Mouse (Mus musculus) gastrocnemius, postnatal 10 days (tissue): Measurements from ENCODE around the gene Fgd3. TPM values are rescaled to one million over a fixed set of nuclear protein-coding genes. Genes with fewer than 3 reads are reported as not detected.
A peak's percentile ranks its signal among the peaks of the same experiment; 100 is the strongest.

ENCODE experiments used
- DNase-seq: peaks from one replicate; pipeline ENCODE4 v3.0.0; 2021; ENCODE audit warnings: mixed read lengths
- total RNA-seq, 2 experiments: library from RNA; stranded (reverse); gene quantifications; 2 replicates each; pipeline ENCODE4 v1.2.3; 2021

The Fgd3 gene
- total RNA-seq, 2 experiments from 2014 or later, result 0.66 to 1.9 TPM

DNA sequence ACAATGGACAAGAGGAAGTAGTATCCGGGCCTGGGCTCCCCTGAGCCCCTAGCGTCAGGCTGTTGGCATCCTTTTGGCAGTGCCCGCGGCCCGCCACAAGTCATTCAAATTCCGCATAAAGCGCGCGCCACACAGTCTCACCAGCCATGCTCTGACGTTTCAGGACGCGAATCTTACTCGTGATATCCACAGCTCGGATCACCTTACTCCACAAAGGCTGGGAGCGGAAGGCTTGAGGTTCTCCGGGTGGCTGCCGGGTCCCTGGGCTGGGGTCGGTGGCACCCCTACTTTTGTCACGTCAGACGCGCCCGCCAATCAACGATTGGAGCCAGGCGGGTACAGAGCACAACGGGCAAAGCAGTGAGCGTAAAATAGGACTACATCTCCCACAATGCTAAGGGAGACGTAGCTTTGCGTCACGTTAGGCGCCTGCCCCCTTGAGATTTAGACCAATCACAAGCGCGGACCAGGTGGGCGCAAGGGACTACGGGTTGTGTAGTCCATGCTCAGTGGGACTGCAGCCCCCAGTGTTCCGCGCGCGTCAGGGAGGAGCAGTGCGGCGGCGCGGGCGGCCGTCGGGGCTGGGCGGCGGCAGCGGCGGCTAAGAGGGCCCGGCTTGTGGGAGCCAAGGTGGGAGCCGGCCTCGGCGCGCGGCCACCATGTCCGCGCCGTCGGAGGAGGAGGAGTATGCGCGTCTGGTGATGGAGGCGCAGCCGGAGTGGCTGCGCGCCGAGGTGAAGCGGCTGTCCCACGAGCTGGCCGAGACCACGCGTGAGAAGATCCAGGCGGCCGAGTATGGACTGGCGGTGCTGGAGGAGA lies 21.1 kb upstream of the Fgd3 start, which contains the start of gene Bicd2:
Gene Bicd2, plus strand, starts transcription at position 574 of the 819 bp plus-strand sequence.
- peak; percentile 88 for DNase-seq

DNA sequence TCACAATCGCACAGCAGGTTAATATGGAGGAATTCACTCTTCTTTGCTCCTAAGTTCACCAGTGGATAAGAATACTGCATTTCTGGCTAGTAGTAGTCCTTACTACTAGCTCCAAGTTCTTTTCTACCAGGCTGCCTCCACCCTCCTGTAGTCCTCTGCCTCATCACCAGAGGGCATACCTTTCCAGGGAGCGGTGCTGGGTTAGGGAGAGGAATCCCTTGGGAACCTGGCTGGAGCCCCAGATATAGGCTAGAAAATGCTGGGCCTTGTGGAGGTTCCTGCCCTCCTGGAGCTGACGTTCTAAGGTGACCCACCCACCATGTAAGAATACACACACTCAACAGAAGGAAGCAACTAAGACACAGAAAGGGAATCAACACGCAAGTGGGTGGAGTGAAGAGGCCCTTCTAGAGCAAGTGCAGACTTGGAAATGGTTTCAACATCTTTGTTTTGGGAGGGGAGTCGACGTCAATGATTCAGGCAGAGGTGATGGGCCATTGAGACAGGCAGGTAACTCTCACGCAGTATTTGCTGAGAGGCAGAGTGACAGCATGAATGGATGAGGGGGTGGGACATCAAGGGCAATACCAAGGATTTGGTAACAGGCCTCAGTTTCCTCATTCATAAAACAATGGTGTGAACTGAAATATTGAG lies 18.9 kb upstream of the Fgd3 start:
- no peak for DNase-seq

DNA sequence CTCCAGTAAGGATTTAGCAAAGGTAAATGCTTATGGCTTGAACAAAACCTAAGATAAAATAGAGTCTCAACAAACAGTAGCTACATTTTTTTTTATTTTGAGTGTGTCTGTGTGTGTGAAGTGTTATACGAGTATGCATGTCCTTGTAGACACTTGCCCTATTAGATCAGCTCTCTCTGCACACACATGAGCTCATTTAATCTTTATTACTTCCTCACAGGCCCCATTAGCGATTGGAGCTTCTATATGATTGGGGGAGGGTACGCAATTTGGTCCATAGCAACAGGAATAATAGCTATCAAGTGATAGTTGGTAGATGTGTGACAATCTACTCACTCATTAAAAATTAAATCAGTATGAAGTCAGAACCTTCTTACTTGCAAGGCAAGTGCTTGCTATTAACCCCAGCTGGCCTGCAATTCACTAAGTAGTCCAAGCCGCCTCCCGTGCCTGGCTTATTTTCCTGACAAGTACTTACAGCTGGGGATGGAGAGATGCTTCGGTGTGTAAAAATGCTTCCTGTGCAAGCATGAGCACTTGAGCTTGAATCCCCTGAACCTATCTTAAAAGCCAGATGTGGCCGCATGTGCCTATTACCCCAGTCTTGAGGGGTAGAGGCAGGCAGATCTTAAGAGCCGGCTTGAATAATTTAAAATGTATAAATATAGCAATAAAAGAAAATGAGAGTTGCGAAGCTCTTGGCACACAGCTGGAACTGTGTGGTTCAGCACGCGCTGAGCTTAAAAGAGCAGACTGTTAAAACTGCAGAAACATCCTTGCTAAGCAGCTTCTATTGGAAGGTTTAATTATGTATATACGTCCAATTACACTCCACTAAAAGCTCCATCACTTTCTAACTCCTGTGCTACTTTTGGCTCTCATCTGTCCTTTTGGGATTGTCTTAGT lies 15.2 kb upstream of the Fgd3 start:
- DNase-seq, result no peak

DNA sequence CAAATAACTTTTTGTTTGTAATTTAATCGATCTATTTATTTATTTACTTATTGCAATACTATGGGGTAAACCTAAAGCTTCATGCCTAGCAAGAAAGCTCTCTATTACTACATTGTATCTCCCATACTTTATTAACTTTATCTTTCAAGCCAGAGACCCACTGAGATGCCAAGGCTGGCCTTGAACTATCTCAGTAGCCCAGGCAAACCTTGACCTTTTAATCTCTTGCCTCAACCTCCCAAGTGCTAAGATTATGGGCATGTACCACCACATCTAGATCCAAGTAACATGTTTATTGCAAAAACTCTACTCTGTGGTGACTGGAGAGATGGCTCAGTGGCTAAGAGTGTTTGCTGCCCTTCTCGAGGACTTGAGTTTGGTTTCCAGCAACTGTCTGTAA lies 13.1 kb upstream of the Fgd3 start:
- DNase-seq, result no peak

DNA sequence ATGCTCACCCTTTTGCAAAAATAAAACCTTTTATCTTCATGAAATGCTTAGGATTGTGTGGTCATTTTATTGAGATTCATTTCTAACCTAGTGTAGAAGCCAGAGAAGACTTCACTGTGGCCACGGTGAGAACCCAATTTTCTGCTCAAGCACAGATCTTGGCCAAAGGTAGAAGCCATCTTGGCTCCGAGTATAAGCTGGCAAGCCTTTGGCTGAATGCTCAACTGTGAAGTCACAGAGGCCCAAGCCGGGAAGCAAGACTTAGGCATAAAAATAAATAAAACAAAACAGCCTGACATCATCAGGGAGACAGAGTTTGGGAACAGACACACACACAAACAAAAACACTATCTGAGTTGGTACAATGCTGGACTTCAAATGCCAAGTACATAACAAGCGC lies 8.0 kb upstream of the Fgd3 start:
- DNase-seq, result no peak

DNA sequence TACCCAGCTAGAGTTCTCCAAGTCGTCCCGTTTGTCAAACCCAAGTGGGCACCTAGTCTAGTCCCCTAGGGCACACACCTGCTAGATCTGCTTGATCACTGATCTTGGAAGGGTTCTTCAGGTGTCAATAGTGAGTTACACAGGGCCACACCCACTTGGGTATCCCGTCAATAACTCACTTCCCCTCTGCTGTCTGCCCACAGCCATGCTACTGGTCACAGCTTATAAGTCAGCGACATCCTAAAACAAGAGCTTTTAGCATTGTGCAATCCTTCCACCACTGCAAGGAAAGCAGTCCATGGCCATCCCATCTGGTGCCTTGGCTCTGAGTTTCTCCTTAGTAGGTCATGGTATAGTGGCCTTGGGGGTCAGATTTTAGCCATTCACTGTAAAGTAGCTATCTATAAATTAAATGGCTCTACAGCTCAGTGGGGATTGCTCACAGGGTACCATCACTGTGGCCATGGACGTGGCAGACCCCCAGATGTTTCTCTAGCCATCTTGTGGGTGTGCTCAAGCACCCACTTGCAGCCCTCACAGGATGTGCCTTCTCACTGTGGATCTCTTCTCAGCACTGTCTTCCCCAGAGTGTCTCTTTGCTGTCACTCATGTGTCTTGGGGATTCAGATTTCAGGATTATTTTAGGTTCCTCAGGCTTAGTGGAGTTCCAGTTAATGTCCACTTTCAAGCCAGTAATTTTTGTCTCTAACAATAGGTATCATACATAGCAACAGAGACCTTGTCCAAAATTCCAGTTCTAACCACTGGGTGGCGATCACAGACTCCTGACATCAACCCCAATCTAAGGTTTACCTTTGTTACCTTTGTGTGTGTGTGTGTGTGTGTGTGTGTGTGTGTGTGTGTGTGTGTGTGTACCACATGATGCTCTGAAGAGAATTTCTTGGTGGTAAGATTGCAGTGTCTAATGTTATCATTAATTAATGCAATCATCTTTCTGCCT lies 6.4 kb upstream of the Fgd3 start:
- DNase-seq, result no peak

DNA sequence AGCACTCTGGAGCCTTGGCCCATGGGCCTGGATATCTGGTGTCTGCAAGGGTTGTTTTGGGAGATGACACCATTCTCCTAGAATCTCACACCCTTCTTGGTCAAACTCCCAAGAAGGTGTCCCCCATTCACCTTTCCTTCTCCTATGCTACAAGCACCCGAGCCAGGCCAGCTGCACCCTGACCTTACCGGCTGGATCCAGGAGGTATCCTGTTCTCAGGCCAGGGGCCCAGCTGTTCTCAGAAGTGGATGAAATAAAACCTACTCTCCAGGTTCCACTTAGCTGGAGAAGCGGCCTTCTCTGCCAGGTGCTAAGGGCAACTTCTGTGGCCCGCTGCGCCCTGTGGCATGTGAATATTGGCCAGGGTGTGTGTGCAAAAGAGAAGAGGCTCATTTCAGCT lies 4.8 kb upstream of the Fgd3 start:
- DNase-seq, result peak; percentile 63

DNA sequence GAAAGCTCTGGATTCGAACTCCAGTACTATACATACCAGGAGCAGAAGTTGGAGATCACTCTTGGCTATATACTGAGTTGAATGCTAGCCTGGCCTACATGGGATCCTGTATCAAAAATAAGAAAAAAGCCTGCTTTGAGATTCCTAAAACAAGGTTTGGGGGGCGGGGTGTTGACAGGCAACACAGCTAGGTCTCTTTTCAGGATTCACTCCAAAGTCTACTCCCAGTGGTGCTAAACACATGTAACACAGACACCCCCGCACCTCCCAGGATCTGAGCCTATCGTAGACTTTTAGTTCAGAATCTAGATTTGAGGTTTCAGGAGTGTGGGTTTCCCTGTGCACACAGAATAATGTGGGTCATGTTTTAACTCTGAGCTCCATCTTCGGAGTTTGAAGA lies 2.6 kb upstream of the Fgd3 start:
- no peak for DNase-seq

DNA sequence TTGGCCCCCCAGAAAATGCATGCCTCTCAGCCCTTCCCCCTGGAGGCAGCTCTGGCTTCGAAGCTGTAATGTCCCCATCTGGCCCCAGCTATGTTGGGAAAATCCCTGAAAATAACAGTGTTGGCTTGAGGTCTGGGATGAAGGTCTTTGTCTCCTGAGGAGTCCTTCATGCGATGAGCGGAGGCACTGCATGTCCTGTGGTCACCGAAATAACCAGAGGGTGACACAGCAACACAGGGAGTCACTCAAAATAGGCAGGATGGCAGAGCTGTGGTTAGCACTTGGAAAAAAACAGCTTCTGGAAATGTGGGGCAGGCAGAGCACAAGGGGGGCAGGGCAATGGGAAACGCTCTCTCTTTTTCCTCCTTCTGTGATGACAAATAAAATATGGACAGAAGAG lies 2.1 kb upstream of the Fgd3 start:
- DNase-seq, result no peak

DNA sequence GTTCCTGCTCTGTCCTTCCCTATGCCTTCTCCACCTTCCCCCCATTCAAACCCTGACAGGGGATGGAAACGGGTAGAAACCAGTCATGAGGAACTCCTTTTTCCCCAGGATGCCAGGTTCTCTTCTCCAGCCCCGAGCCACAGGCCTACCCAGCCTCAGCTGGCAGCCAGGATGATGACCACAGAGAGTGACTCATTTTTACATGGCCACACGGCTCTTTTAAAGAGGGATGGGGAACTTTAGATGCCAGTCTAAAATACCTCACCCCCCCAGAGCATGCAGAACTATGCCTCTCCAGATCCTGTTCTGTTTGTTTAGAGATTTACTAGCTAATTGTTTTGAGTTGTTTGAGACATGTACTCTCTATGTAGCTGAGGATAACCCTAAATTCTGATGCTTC lies 1.3 kb upstream of the Fgd3 start:
- no peak for DNase-seq

DNA sequence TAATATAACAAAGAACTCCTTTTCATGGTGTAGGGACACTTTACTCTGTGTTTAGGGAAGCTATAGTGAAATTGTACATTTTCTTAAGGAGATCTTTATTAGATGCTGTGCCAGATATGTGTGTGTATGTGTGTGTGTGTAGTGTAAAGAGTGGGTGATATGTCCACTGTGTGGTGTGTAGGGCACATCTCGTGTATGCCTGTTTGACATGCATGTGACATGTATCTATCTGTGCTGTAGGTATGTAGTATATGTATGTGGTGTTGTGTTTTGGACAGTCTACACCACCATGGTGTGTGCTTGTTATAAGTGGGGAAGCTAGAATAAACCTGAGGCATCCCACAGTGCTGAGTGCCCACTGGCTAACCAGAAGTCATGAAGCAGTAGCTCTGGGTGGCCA lies 403 bp upstream of the Fgd3 start:
- no peak for DNase-seq

DNA sequence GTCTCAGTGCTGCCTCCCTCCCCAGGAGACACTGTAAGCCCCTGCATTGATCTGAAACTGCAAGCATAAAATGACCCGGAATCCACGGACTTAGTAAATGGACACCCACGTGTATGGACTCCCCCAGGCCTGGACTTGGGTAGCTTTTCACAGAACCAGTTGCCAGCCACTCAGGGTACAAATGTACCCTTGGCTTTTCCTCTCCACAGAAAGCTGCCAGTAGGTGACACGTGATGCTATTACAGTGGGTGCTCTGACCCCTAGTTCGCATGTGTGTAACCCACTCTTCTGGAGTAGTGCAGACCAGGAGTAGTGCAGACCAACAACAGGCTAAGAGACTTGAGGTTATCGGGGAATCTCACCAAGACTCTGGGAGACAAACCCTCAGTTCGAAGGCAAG lies 2.2 kb downstream of the Fgd3 start:
- no peak for DNase-seq

DNA sequence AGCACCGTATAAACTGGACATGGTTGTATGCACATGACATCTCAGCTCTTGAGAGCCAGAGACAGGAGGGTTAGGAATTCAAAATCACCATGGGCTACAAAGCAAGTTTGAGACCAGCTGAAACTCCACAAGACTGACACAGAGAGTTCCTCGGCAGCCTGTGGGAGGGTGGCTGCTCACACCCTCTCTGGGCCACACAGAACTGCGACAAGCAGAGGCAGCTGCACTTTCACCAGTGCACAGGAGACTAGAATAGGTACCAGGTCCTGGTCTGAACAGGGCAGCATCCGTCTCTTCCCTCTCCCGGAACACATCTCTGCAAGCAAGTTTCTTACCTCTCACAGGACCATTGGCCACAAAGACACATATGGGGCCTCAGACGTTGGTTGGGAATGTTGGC lies 2.6 kb downstream of the Fgd3 start:
- DNase-seq, result no peak

DNA sequence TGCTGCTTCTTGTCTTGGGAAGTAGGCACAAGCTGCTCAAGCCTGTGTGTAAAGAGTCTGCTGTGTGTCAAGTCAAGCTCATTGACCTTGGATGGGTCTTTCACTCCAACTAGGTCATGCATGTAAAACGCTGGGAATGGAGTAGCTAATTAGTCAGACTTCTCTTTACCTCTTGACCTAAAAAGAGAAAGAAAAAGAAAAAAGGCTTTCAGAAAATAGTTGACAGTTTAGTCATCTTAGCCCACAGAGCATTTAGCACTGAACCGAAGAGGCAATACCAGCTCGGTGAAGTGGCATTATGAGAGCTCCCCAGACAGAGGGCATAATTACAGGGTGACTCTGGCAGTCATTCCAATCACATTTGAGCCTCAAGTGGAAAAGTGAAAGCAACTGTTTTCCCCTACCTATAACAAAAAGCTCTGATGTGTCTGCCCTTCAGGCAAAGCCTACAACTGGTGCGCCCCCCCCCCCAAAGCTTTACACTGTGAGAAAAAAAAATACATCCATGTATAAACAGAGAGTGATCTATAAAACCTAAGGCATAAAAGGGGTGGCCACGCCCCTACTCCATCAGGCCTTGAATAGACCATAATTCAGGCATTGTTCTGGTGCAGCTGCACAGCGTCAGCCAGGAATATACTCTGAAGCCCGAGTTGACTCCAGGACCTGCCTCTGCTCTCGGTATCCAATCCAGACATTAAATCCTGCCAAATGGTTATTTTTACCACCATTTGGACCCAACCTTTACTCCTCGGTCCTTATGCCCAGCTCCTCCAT lies 3.5 kb downstream of the Fgd3 start:
- no peak for DNase-seq

DNA sequence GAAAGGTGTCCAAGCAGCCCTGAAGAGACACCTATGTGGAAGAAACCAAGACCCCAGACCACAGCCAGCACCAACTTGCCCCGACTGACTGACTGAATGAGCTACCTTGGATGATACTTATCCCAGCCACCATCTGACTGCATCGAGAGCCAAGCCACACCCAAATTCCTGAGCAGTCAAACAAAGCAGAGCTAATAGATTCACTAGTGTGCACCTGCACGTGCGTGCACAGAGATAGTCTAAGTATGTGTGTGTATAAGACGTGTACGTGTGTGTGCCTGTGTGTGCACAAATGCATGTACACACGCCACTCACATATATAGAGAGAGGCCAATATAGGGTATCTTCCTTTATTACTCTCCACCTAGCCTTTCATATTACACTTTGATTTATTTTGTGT lies 8.5 kb downstream of the Fgd3 start:
- no peak for DNase-seq

DNA sequence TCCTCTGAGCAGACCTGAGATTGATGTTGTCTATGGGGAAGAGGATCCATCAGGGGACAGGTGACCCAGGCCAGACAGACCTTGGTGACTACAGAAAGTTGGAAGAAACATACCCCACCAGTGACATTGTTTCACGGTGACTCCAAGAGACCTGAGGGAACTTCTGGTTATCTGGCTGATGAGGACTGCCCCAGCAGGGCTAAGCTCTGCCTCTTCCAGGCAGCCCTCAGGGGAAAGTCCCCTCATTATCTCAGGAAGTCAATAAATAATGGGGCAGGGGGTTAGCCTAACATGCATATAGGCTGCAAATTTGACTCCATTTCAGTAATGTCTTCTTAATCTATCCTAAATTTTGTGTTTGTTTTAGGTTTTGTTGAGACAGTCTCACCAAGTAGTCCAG lies 10.6 kb downstream of the Fgd3 start:
- no peak for DNase-seq

DNA sequence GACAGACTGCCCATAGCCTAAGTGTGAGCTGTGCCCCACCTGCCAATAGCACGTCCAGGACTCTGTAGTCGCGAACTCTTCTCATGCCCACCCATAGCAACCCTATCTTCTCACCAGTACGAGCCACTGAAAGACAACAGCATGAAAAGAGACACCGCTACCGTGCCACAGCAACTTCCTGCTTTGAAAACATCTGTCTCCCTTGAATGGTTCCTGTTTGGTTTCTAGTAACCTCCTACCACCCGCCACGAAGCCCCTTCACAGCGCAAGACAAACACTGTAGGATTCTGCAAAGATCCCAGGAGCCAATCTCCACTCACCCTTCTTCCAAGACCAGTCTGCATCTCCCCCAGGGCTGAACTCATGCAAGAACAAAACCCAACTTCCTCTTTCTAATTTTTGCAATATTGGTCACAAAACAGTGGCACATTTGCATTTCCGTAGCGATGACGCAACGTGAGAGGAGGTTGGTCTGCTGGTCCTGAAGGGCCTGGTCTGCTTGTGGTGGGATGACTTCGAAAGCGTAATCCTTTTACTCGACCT lies 11.2 kb downstream of the Fgd3 start:
- DNase-seq, result no peak

DNA sequence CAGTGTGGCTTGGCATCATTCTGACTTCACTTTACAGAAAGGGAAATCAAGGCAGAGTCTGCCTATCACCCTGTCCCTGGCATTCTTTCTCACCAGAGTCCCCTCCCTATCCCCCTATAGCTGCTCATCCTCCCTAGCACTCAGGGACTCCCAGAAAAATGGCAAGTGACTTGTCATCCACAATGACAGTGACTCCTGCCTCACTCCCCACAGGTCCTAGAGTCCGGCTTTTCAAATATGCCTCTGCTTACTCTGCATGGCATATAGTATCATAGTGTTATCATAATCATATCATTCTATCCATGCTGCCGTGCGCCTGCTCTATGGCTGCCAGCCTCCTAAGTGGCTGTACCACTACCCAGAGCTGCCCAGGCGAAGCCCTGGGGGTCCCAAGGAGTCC lies 11.9 kb downstream of the Fgd3 start:
- DNase-seq, result no peak

DNA sequence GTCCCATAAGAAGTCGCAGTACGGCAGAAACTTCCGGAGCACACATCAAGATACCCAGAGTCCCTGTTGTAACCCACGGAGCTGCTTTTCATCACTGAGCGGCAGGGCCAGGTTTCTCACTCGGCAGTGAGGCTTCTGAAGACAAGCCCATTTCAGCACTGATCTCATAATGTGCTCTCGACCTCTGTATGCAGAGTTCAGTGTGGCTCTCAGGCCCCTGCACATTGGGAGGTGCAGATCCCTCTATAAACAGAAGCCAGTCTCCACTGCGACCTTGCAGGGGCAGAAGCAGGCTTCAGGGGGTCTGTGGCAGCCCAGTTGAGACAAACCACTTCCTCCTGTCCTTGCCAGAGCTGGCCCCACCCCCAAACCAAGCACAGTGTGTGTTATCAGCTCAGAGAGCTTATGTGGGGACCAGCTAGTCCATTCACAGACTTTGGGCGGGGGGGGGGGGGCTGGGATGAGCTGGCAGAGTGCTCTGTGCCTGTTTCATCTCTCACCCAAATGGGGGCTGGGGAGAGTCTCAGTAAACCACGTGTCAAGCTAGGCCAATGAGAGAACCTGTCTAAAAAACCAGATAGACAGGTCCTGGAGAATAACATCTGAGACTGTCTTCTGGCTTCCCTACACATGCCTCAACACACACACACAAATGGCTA lies 12.7 kb downstream of the Fgd3 start:
- DNase-seq, result no peak

DNA sequence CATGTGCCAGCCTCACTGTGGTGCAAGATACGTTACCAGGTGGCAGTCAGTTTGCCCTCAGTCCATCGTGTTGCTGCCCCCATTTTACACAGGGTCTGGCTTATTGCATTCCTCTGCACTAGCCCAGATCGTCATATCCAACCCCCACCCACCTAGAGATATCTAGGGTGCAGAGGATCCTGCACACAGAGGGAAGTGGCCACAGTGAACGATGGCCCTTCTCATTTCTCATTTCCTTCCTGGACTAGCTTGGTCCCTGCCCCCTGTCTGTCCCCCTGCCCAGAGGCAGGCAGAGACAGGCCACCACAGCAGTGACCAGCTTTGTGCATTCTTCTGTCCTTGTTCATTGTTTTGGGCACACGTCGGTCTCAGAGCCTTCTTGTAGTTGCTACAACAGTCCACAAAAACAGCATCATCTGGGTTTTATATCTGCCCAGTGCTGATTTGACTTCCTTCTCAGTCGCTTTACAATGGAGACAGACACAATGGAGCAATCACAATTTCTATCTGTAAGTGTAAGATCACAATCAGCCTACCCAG lies 13.3 kb downstream of the Fgd3 start:
- no peak for DNase-seq
